Mouse (Mus musculus): ENCODE results near the gene Nppb. TPM values are rescaled to one million over a fixed set of nuclear protein-coding genes. Genes with fewer than 3 reads are reported as not detected.
A peak's percentile ranks its signal among the peaks of the same experiment; 100 is the strongest.

The Nppb gene
- polyA plus RNA-seq, 1 experiment, result not detected

DNA sequence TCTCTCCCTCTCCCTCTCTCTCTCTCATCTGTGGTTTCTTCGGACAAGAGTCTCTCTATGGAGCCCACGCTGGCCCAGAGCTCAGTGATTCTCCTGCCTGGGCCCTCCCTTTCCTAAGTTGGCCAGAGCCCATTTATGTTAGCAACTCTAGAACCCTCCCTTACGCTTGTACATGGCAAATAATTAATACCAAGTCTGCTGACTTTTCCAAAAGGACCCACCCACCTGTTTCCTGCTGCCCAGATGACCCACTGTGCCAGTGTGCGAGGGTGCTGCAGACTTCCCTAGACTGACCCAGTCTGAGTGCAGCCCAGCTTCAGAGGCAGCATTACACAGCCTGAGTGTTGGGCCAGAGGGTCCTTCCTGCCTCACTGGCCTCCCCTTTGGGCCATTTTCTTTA lies 26.6 kb downstream of the Nppb start:
- TF ChIP-seq POLR2A (IDR thresholded peaks at IDR 0.05; ENCODE audit: borderline replicate concordance, extremely low read depth, insufficient read depth, insufficient read length, poor library complexity, severe bottlenecking) (no peak), CTCF (IDR thresholded peaks at IDR 0.05; ENCODE audit: borderline replicate concordance, extremely low read depth, insufficient read depth, insufficient read length) (no peak)
- no peak for DNase-seq (ENCODE audit: low read depth)

- no peak for DNase-seq (ENCODE audit: low read depth)
- TF ChIP-seq CTCF (IDR thresholded peaks at IDR 0.05; ENCODE audit: borderline replicate concordance, extremely low read depth, insufficient read depth, insufficient read length) (peak; percentile 51; the same call in 1 of the 2 replicates), POLR2A (IDR thresholded peaks at IDR 0.05; ENCODE audit: borderline replicate concordance, extremely low read depth, insufficient read depth, insufficient read length, poor library complexity, severe bottlenecking) (no peak)
Observed at GRCm38 (mm10) chr4:148015418-148015817, 29.8 kb downstream of the Nppb start.

- TF ChIP-seq CTCF (IDR thresholded peaks at IDR 0.05; ENCODE audit: borderline replicate concordance, extremely low read depth, insufficient read depth, insufficient read length) (no peak), POLR2A (IDR thresholded peaks at IDR 0.05; ENCODE audit: borderline replicate concordance, extremely low read depth, insufficient read depth, insufficient read length, poor library complexity, severe bottlenecking) (no peak)
- no peak for DNase-seq (ENCODE audit: low read depth)
Observed at GRCm38 (mm10) chr4:148016981-148017380, 31.4 kb downstream of the Nppb start.

GRCm38 (mm10) chr4:148018410-148018809 lies 32.8 kb downstream of the Nppb start:
- TF ChIP-seq CTCF (IDR thresholded peaks at IDR 0.05; ENCODE audit: borderline replicate concordance, extremely low read depth, insufficient read depth, insufficient read length), result no peak
- TF ChIP-seq POLR2A (IDR thresholded peaks at IDR 0.05; ENCODE audit: borderline replicate concordance, extremely low read depth, insufficient read depth, insufficient read length, poor library complexity, severe bottlenecking), result no peak

GRCm38 (mm10) chr4:148024003-148024402 lies 38.4 kb downstream of the Nppb start:
- DNase-seq (ENCODE audit: low read depth), result no peak
- no peak for TF ChIP-seq POLR2A (IDR thresholded peaks at IDR 0.05; ENCODE audit: borderline replicate concordance, extremely low read depth, insufficient read depth, insufficient read length, poor library complexity, severe bottlenecking)
- no peak for TF ChIP-seq CTCF (IDR thresholded peaks at IDR 0.05; ENCODE audit: borderline replicate concordance, extremely low read depth, insufficient read depth, insufficient read length)

More at GRCm38 (mm10) chr4:148018410-148018809, 32.8 kb downstream of the Nppb start:
- peak; percentile 74 for DNase-seq (ENCODE audit: low read depth)

- TF ChIP-seq POLR2A (IDR thresholded peaks at IDR 0.05; ENCODE audit: borderline replicate concordance, extremely low read depth, insufficient read depth, insufficient read length, poor library complexity, severe bottlenecking) (no peak), CTCF (IDR thresholded peaks at IDR 0.05; ENCODE audit: borderline replicate concordance, extremely low read depth, insufficient read depth, insufficient read length) (no peak)
Observed at GRCm38 (mm10) chr4:148029297-148029696, 43.7 kb downstream of the Nppb start.

GRCm38 (mm10) chr4:148030506-148030905 lies 44.9 kb downstream of the Nppb start:
- TF ChIP-seq CTCF (IDR thresholded peaks at IDR 0.05; ENCODE audit: borderline replicate concordance, extremely low read depth, insufficient read depth, insufficient read length) (no peak), POLR2A (IDR thresholded peaks at IDR 0.05; ENCODE audit: borderline replicate concordance, extremely low read depth, insufficient read depth, insufficient read length, poor library complexity, severe bottlenecking) (no peak)
- no peak for DNase-seq (ENCODE audit: low read depth)

More at GRCm38 (mm10) chr4:148029297-148029696, 43.7 kb downstream of the Nppb start:
- DNase-seq (ENCODE audit: low read depth), result no peak

GRCm38 (mm10) chr4:148033858-148034410 lies 48.3 kb downstream of the Nppb start:
- TF ChIP-seq POLR2A (IDR thresholded peaks at IDR 0.05; ENCODE audit: borderline replicate concordance, extremely low read depth, insufficient read depth, insufficient read length, poor library complexity, severe bottlenecking) (no peak), CTCF (IDR thresholded peaks at IDR 0.05; ENCODE audit: borderline replicate concordance, extremely low read depth, insufficient read depth, insufficient read length) (no peak)
- DNase-seq (ENCODE audit: low read depth), result no peak

GRCm38 (mm10) chr4:148035440-148035839 lies 49.9 kb downstream of the Nppb start:
- TF ChIP-seq CTCF (IDR thresholded peaks at IDR 0.05; ENCODE audit: borderline replicate concordance, extremely low read depth, insufficient read depth, insufficient read length) (no peak), POLR2A (IDR thresholded peaks at IDR 0.05; ENCODE audit: borderline replicate concordance, extremely low read depth, insufficient read depth, insufficient read length, poor library complexity, severe bottlenecking) (no peak)
- DNase-seq (ENCODE audit: low read depth), result no peak

Other genes starting within 250 kb of the Nppb start
- gene Zfp984, start 176.0 kb upstream of the Nppb start, polyA plus RNA-seq (2012; rRNA removed), result 2.7 TPM in 2 replicates
- 6.7 and 8.4 TPM in 2 replicates for gene Zfp933, start 137.4 kb upstream of the Nppb start, polyA plus RNA-seq (2012; rRNA removed)
- gene Miip, start 117.0 kb upstream of the Nppb start, polyA plus RNA-seq (2012; rRNA removed), result 82.1 and 132 TPM in 2 replicates
- gene Fv1, start 116.8 kb upstream of the Nppb start, polyA plus RNA-seq (2012; rRNA removed), result 7.9 and 8.6 TPM in 2 replicates
- gene Mfn2, start 81.1 kb upstream of the Nppb start, polyA plus RNA-seq (2012; rRNA removed), result 61.7 and 84.6 TPM in 2 replicates
- gene Plod1, start 49.0 kb upstream of the Nppb start, polyA plus RNA-seq (2012; rRNA removed), result 19.7 and 25.3 TPM in 2 replicates
- gene 2510039O18Rik, start 44.9 kb upstream of the Nppb start, polyA plus RNA-seq (2012; rRNA removed), result 56.2 and 63.5 TPM in 2 replicates
- gene Nppa, start 14.9 kb downstream of the Nppb start, polyA plus RNA-seq (2012; rRNA removed), result 0.85 and 1.1 TPM in 2 replicates
- gene Clcn6, start 53.0 kb downstream of the Nppb start, polyA plus RNA-seq (2012; rRNA removed), result 57.2 and 64.1 TPM in 2 replicates
- 38.6 and 39.4 TPM in 2 replicates for gene Mthfr, start 53.3 kb downstream of the Nppb start, polyA plus RNA-seq (2012; rRNA removed)
- gene Agtrap, start 102.2 kb downstream of the Nppb start, polyA plus RNA-seq (2012; rRNA removed), result 4.6 and 5.7 TPM in 2 replicates
- 111 and 132 TPM in 2 replicates for gene Mad2l2, start 144.6 kb downstream of the Nppb start, polyA plus RNA-seq (2012; rRNA removed)
- gene Draxin, start 144.9 kb downstream of the Nppb start, polyA plus RNA-seq (2012; rRNA removed), result 54.9 and 73.0 TPM in 2 replicates
- gene Fbxo6, start 166.4 kb downstream of the Nppb start, polyA plus RNA-seq (2012; rRNA removed), result 18.1 and 25.3 TPM in 2 replicates
- 122 and 144 TPM in 2 replicates for gene Fbxo44, start 174.7 kb downstream of the Nppb start, polyA plus RNA-seq (2012; rRNA removed)
- gene Fbxo2, start 174.8 kb downstream of the Nppb start, polyA plus RNA-seq (2012; rRNA removed), result 2.6 and 5.1 TPM in 2 replicates